Mouse (Mus musculus) bone marrow, adult 2 months (tissue): ENCODE measurements around the gene Gemin4.

Experiments used
- CTCF ChIP-seq: fragments of 200-500 bp; IDR thresholded peaks from 2 replicates; pipeline ENCODE4 v1.5.1; 2011; ENCODE audit warnings: low read length, control low read depth; ENCODE audit not compliant: control insufficient read depth, insufficient read depth
- POLR2A ChIP-seq: fragments of 200-500 bp; IDR thresholded peaks from 2 replicates; pipeline ENCODE4 v1.6.1; 2011; ENCODE audit warnings: low read depth, mild to moderate bottlenecking, control low read depth, low read length, borderline replicate concordance; ENCODE audit not compliant: control insufficient read depth

DNA sequence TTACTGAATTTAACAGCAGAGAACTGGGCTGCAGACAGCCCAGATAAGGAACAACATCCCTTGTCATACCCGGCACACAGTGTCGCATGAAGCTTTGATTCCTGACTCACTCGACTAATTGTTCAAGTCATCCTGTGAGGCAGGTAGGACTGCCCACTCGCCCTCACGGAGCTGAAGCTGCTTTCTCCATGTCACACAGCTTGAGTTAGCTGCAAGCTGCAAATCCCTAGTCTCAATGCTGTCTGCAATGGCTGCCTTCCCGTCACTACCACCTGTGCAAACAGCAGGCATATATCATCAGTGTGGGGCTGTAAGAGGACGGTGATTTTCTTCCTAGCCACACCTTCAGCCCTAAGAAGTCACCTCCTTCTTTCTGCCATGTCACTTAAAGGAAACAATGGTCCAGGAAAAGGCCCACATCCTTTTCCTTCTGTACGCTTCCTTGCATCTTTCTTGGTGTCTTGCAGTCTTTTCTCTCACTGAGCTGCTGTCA lies 20.4 kb downstream of the Gemin4 start:
- TF ChIP-seq POLR2A (no peak), CTCF (no peak)
